Mouse (Mus musculus): ENCODE measurements around the gene Hdac2. TPM values are rescaled to one million over a fixed set of nuclear protein-coding genes. Genes with fewer than 3 reads are reported as not detected.

Hdac2 gene
- polyA plus RNA-seq, 1 experiment from 2014 or later = 68.6 TPM

- ATAC-seq = no peak
- Histone ChIP-seq H3K9me3 (ENCODE audit: control insufficient read depth) (no peaks in the 10 kb centered on the region), H3K36me3 (ENCODE audit: control insufficient read depth, insufficient read depth) (no peaks in the 10 kb centered on the region), H3K27me3 (replicated peaks; ENCODE audit: control insufficient read depth, insufficient read depth, low read length) (no peaks in the 10 kb centered on the region), H3K27ac (ENCODE audit: low read depth, low read length) (no peak overlapping the region), H3K4me1 (replicated peaks; ENCODE audit: control insufficient read depth, insufficient read depth, low read length) (no peaks in the 10 kb centered on the region), H3K4me3 (ENCODE audit: low read depth, low read length) (no peak overlapping the region), H3K4me2 (replicated peaks; ENCODE audit: low read depth) (no peak overlapping the region), H3K9ac (ENCODE audit: low read depth, low read length) (no peak overlapping the region)
- WGBS = 75% methylated on average over 8 of the region's 8 CpGs
- TF ChIP-seq CTCF (IDR thresholded peaks at IDR 0.05; ENCODE audit: low read depth) = no peak
Observed at GRCm38 (mm10) chr10:37047661-37048098, 73.3 kb downstream of the Hdac2 start.

Other genes with a start within 250 kb of the Hdac2 start
- 34.7 and 38.2 TPM in 2 replicates for gene Marcks, start 164.4 kb downstream of the Hdac2 start, polyA plus RNA-seq (2015; fragmentation: Nextera tagmentation; extraction: Ambion mirVana)